Mouse (Mus musculus) olfactory bulb, adult 2 months (tissue): ENCODE measurements around the gene Neurog1. TPM values are rescaled to one million over a fixed set of nuclear protein-coding genes. Genes with fewer than 3 reads are reported as not detected.

Source experiments
- H3K27ac ChIP-seq: fragments of 200-500 bp; 2 replicates; pipeline ENCODE4 v1.5.1; 2012; ENCODE audit warnings: low read depth, low read length; ENCODE audit not compliant: insufficient read depth
- H3K4me1 ChIP-seq: fragments of 200-500 bp; 2 replicates; pipeline ENCODE4 v1.6.1; 2012; ENCODE audit warnings: low read length; ENCODE audit not compliant: control insufficient read depth, insufficient read depth
- H3K4me3 ChIP-seq: fragments of 200-500 bp; 2 replicates; pipeline ENCODE4 v1.5.1; 2012; ENCODE audit warnings: mild to moderate bottlenecking, low read depth, low read length, moderate library complexity; ENCODE audit not compliant: insufficient read depth
- CTCF ChIP-seq: fragments of 200-500 bp; IDR thresholded peaks from 2 replicates; pipeline ENCODE4 v1.5.1; 2012; ENCODE audit warnings: low read depth, mild to moderate bottlenecking, low read length, moderate library complexity; ENCODE audit not compliant: insufficient read depth
- POLR2A ChIP-seq: fragments of 200-500 bp; IDR thresholded peaks from 2 replicates; pipeline ENCODE4 v1.6.1; 2012; ENCODE audit warnings: mild to moderate bottlenecking, low read depth, low read length, moderate library complexity; ENCODE audit not compliant: insufficient read depth
- WGBS: fragments of 180-500 bp; shearing (Covaris S2); methylation state at CpG from one replicate; pipeline ENCODE4 v1.1.7; 2018; 5-methylcytosine and 5-hydroxymethylcytosine counted together
- polyA plus RNA-seq: library from polyadenylated mRNA; stranded (reverse); fragments of >200 nt; gene quantifications from 2 replicates; pipeline ENCODE4 v1.2.4, GENCODE M21; 2012; ENCODE audit warnings: low replicate concordance; ENCODE audit not compliant: missing spikeins, insufficient read depth, insufficient read length

The Neurog1 gene
- polyA plus RNA-seq, 1 experiment, result not detected

DNA sequence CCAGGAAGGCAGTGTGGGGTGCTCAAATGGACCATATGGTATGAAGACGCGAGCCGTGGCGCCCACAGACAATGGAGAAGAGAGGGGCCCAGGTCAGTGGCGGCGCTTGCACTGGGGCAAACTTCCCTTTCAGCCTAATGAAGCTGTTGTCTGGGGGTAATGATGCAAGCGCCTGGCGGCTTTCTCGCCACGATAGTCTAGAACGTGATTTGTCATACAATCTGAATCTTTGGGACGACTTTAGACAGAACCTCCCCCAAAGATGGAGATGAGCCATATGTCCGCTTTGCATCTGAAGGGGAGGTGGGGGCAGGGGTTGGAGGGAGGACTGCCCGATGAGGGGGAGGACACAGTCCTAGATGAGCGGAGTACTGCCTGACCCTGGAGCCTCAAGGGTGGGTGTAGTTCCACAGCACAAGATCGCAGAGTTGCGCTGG is 8.4 kb upstream of the Neurog1 start:
- no peak for TF ChIP-seq CTCF
- no peak for TF ChIP-seq POLR2A
- Histone ChIP-seq H3K27ac (no peak overlapping the region), H3K4me3 (no peak overlapping the region), H3K4me1 (peaks cover 4% of the 10 kb centered on the region; the same call in 1 of the 2 replicates)
- WGBS, result 10% methylated on average over 17 of the region's 17 CpGs

DNA sequence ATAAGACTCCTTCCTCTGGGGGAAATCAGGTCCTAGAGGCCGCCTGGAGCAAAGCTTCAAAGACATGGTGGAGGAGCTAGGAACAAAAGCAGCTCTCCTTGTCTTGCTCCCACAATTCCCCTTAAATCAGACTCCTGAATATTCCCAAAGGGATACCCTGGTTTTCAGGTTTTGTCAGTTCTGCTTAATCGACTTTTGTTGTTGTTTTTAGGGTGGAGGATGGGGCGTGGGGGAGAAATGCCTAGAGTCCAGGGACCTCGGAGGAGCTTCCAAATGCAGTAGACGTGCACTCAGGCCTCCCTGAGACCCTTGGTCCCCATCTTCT is 7.9 kb upstream of the Neurog1 start:
- Histone ChIP-seq H3K27ac (no peak overlapping the region), H3K4me3 (no peak overlapping the region), H3K4me1 (peaks cover 4% of the 10 kb centered on the region; the same call in 1 of the 2 replicates)
- 11% methylated on average over 5 of the region's 5 CpGs for WGBS
- no peak for TF ChIP-seq CTCF
- TF ChIP-seq POLR2A, result no peak

DNA sequence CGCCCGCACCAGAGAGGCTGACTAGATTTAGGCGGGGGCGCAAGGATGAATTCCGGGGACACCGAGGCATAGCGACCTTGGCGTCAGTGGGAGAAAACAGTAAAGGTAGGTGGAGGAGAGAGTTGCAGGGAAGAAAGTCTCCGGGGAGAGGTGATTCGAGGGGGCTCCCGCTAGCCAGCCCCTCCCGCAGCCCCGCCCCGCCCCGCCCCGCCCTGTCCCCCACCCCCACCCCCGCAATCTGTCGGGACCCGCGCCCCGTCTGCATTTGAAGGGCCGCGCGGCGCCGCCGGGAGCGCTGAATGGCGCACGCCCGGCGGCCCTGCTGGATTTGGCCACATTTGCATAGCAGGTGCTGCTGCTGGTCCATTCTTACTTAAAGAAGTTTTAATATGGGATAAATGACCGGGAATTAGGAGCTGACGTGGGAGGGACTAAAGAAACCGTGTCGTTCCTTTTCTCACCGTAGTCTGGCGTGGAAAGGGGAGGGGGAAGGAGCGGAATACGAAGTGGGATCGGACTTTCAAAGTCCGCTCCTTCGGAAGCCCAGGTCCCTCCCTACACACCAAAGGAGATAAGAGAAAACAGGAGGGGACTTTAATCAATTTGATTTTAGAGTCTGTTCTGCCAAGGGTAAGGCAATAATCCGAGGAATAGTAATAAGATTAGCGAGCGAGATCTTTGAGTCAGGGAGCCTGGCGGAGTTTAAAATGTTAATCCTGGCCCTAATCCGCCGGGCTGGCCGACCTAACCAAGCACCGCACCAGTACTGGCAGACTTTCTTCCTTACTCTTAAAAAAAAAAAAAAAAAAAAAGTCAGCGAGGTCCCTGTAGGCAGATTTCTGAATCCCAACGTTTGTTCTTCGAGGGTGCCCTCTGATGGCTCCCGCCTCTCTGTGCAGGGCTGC is 7.3 kb upstream of the Neurog1 start:
- TF ChIP-seq CTCF (no peak), POLR2A (no peak)
- H3K4me1 ChIP-seq, result peaks cover 4% of the 10 kb centered on the region; the same call in 1 of the 2 replicates
- no peak overlapping the region for H3K27ac ChIP-seq
- no peak overlapping the region for H3K4me3 ChIP-seq
- WGBS, result 1% methylated on average over 55 of the region's 55 CpGs

DNA sequence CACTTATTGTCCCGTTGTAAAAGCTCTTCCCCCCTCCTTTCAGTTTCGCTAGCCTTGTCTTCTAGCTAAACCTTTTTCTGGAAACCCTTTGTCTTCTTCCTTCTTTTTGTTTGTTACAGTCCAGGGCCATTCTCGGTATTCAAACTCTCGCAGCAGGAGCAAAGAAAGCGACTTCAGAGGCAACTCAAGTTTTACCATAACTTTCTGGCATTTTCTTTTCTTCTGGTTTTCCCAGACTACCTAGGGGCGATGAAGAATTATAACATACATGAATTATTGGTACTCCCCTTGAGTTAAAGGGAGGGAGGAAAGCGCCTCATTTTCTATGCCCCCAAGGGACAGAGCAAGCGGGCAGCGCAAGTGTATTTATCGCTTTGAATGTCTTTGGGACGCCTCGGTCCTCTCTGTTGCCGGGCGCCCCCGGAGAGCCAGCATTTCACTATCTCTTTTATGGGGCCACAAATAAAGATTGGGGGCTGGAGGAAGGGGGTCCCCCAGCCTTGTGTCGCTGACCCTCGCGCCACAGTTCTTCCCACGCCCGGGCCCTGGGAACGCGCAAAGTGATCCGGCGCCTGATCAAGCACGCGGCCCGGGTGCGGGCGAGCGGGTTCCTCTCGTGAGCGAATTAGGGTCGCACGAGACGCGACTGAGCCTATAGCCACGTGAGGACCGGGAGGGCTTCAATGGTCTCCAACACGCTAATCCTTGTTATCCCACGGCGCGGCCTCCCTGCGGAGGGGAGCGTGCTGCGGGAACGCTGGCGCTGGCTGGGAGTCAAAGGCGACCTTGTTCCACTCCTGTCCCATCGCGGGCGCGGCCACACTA is 6.4 kb upstream of the Neurog1 start:
- no peak overlapping the region for H3K4me3 ChIP-seq
- H3K27ac ChIP-seq, result no peak overlapping the region
- H3K4me1 ChIP-seq, result peaks cover 4% of the 10 kb centered on the region; the same call in 1 of the 2 replicates
- TF ChIP-seq POLR2A, result no peak
- TF ChIP-seq CTCF, result no peak
- WGBS, result 2% methylated on average over 52 of the region's 52 CpGs

DNA sequence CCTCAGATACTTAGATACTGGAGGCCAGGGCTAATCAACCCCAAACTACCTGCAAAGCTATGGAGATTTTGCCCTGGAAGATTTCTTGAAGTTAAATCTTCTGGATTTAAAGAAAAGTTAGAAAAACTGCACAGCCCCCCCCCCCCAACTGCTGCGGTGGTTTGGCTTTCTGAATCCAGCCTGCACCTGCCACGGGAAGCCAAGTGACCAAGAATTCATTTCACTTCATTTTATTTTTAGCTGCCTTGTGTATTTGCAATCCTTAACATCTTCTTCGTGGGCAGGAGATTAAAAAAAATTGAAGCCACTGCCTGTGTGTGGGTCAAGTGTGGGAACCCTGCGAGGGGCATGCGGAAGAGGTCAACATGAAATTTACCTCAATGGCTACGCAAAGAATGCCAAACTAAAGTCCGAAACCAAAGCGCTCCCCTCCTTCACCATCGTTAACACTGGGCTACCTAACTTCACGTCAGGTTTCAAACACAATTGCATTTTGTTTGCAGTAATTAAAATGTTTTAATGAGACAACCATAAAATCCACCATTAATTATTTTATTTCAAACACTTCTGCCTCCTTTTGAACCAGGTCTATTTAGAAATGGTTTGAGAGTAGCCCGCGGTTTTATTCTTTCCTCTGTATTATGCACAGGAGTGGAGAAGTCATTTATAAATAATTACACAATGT is 5.6 kb upstream of the Neurog1 start:
- H3K4me1 ChIP-seq, result peaks cover 4% of the 10 kb centered on the region; the same call in 1 of the 2 replicates

DNA sequence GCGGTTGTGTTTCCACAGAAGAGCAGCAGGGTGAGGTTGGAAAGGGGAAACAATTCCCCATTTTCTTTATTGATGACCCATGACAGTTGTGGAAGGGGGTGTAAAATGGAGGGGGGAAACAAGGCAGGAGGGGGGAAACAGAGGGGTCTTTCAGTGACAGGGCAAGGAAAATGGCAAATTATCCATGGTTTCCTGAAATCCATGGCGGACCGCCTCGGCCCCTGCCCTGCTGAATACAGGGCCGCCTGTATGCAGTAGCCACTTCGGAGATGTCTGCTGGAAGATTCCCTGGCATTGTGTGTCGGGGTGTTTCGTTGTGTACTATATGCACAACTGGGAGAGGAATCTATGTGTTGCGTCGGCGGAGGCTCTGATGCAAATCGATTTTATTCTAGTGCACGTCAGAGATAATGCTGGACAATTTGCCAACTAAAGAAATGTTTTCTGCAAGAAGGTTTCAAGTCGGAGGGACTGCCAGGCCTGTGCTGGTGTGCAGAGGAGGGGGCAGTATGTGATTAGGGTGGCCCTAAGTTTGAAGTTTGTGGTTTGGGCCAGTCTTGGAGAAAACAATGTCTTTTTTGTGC is 4.8 kb upstream of the Neurog1 start:
- WGBS, result 28% methylated on average over 14 of the region's 14 CpGs
- no peak overlapping the region for H3K27ac ChIP-seq
- TF ChIP-seq POLR2A (no peak), CTCF (no peak)
- no peak overlapping the region for H3K4me3 ChIP-seq
- peaks cover 10% of the 10 kb centered on the region for H3K4me1 ChIP-seq

More for the DNA sequence above, 5.6 kb upstream of the Neurog1 start:
- TF ChIP-seq CTCF (no peak), POLR2A (no peak)
- H3K4me3 ChIP-seq, result no peak overlapping the region
- no peak overlapping the region for H3K27ac ChIP-seq
- WGBS, result 21% methylated on average over 12 of the region's 12 CpGs

DNA sequence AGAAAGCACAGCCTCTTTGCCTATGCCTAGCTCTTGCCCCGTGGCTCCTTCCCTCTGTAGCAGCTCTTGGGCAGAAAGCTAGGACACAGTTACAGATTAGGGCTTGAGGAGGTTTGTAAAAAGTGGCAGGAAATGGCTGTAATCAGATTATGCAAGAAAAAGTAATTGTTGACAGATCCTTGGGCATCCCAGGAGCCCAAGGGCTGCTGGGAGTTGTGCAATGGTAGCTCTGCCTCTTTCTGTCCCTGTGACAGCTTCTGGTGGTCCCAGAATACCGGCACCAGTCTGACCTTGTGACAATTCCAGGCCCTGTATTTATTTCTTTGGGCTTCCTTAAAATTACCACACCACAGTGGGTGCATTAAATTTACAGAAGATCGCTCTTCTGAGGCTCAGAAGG is 1.4 kb upstream of the Neurog1 start:
- TF ChIP-seq POLR2A (no peak), CTCF (no peak)
- Histone ChIP-seq H3K4me3 (no peak overlapping the region), H3K4me1 (peaks cover 10% of the 10 kb centered on the region), H3K27ac (no peak overlapping the region)
- 84% methylated on average over 3 of the region's 3 CpGs for WGBS

DNA sequence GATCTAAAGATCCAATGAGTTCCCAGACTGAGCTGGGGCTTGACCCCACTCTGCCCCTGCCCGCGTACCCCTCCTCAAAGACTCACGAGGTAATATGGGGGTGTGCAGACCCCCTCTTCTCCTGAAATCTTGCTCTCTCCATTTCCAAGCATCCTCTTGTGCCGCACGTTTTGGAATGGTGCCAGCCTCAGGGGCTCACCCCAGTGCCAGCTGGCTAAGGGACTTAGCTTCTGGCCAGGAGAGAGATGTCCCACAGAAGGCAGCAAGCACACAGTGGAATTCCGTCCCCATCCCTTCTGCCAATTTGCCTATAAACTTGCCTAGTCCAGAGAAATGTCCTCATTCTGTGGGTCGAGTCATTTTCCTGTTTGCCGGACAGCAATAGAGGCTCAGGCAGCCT is 820 bp upstream of the Neurog1 start:
- Histone ChIP-seq H3K4me1 (peaks cover 10% of the 10 kb centered on the region), H3K27ac (no peak overlapping the region), H3K4me3 (no peak overlapping the region)
- WGBS, result 17% methylated on average over 8 of the region's 8 CpGs
- TF ChIP-seq CTCF (no peak), POLR2A (no peak)
